Mouse (Mus musculus) heart, adult 2 months (tissue): ENCODE results near the gene Sars2. TPM values are rescaled to one million over a fixed set of nuclear protein-coding genes. Genes with fewer than 3 reads are reported as not detected.
"Not testable (repeated sequence)": the region's sequence is repeated elsewhere in the genome, so short reads cannot be mapped to it uniquely, and the experiment has no call there.

Experiments
- DNase-seq, 2 experiments: peaks; one replicate each; pipeline ENCODE4 v3.0.0; 2021
- H3K27ac ChIP-seq: fragments of 200-600 bp; 2 replicates; pipeline ENCODE4 v1.8.1; 2022
- H3K27me3 ChIP-seq: fragments of 200-500 bp; 2 replicates; pipeline ENCODE4 v1.6.1; 2012; ENCODE audit warnings: mild to moderate bottlenecking, low read length, inconsistent platforms, mixed read lengths; ENCODE audit not compliant: control insufficient read depth, insufficient read depth
- H3K36me3 ChIP-seq: fragments of 200-500 bp; 2 replicates; pipeline ENCODE4 v1.6.1; 2012; ENCODE audit warnings: low read length, inconsistent platforms; ENCODE audit not compliant: control insufficient read depth, insufficient read depth
- H3K4me1 ChIP-seq: fragments of 200-500 bp; 2 replicates; pipeline ENCODE4 v1.6.1; 2011; ENCODE audit warnings: low read length; ENCODE audit not compliant: control insufficient read depth, insufficient read depth
- H3K4me3 ChIP-seq: fragments of 200-600 bp; 2 replicates; pipeline ENCODE4 v1.8.1; 2022
- H3K79me2 ChIP-seq: fragments of 200-500 bp; replicated peaks from 2 replicates; pipeline ENCODE4 v1.6.1; 2012; ENCODE audit warnings: mild to moderate bottlenecking, inconsistent platforms, low read length, moderate library complexity, mixed read lengths; ENCODE audit not compliant: control insufficient read depth, insufficient read depth
- H3K9ac ChIP-seq: fragments of 200-500 bp; 2 replicates; pipeline ENCODE4 v1.6.1; 2012; ENCODE audit warnings: low read depth, mild to moderate bottlenecking, control low read depth, inconsistent platforms, low read length, mixed read lengths
- CTCF ChIP-seq: fragments of 200-600 bp; IDR thresholded peaks from 2 replicates; pipeline ENCODE4 v1.8.1; 2022; ENCODE audit warnings: antibody characterized with exemption, mild to moderate bottlenecking, moderate library complexity
- EP300 ChIP-seq: fragments of 200-500 bp; IDR thresholded peaks from 2 replicates; pipeline ENCODE4 v1.6.1; 2011; ENCODE audit warnings: low read depth, low read length, control low read depth; ENCODE audit not compliant: insufficient read depth
- POLR2A ChIP-seq: fragments of 200-500 bp; IDR thresholded peaks from 2 replicates; pipeline ENCODE4 v1.6.1; 2011; ENCODE audit warnings: mild to moderate bottlenecking, low read depth, low read length, control low read depth; ENCODE audit not compliant: insufficient read depth
- WGBS: fragments of 180-500 bp; shearing (Covaris S2); methylation state at CpG from one replicate; pipeline ENCODE4 v1.1.7; 2018; 5-methylcytosine and 5-hydroxymethylcytosine counted together
- intact Hi-C: fragments of 180-260 bp; cut with DNase I; formaldehyde crosslinking; loops from one replicate; pipeline ENCODE4 v1.15.1; 2025
- polyA plus RNA-seq: library from polyadenylated mRNA; depleted of rRNA; stranded (reverse); fragments of >200 nt; gene quantifications from 2 replicates; pipeline ENCODE4 v1.2.3, GENCODE M21; 2012
- total RNA-seq, 2 experiments: library from RNA; stranded (reverse); gene quantifications; 2 replicates each; pipeline ENCODE4 v1.2.3; 2021

The Sars2 gene
- total and polyA plus RNA-seq, 3 experiments = 13.7 to 20.2 (median 14.2) TPM

DNA sequence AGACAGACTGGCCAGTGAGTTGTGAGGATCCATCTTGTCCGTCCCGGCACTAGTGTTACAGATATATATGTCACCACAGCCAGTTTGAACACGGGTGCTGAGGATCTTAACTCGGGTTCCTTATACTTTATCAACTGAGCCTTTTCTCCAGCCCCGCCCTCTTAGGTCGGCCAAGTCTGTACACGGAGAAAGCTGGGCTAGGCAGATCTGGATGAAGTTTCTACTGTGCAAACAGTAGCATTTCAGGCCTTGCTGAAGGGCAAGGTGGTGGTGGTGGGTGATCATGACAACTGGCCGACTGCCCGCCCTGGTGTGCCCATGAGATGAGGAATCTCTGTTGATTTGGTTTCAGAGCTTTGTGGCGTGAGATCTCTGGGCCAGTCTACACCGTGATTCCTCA is 44.5 kb upstream of the Sars2 start:
- Histone ChIP-seq H3K79me2 (no peaks in the 10 kb centered on the region), H3K27ac (no peak overlapping the region), H3K9ac (no peak overlapping the region), H3K4me1 (no peaks in the 10 kb centered on the region), H3K4me3 (no peak overlapping the region), H3K36me3 (no peaks in the 10 kb centered on the region), H3K27me3 (0 out of 2 replicates have a peak, but pooled peaks cover 2% of the 10 kb centered on the region)
- WGBS = 81% methylated on average over 11 of the region's 11 CpGs
- no peak for DNase-seq
- intact Hi-C loops = no loop called here
- TF ChIP-seq POLR2A (no peak), EP300 (no peak), CTCF (no peak)

DNA sequence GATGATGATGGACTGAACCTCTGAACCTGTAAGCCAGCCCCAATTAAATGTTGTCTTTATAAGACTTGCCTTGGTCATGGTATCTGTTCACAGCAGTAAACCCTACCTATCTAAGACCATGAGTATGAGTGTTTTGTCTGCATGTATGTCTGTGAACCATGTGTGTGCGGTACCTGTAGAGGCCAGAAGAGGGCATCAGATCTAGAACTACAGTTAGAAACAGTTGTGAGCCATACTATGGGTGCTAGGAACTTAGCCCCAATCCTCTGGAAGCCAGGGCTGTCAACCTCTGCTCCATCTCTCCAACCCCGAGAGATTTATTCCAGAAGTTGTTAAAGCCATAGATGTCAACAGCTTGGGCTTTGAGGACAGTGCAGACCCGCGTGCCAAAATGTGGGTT is 41.5 kb upstream of the Sars2 start:
- Histone ChIP-seq H3K36me3 (no peaks in the 10 kb centered on the region), H3K27me3 (no peaks in the 10 kb centered on the region), H3K9ac (no peak overlapping the region), H3K4me1 (no peaks in the 10 kb centered on the region), H3K27ac (no peak overlapping the region), H3K79me2 (no peaks in the 10 kb centered on the region), H3K4me3 (no peak overlapping the region)
- no peak for DNase-seq
- intact Hi-C loops = no loop called here
- WGBS = 94% methylated on average over 4 of the region's 4 CpGs
- TF ChIP-seq POLR2A (no peak), EP300 (no peak), CTCF (no peak)

DNA sequence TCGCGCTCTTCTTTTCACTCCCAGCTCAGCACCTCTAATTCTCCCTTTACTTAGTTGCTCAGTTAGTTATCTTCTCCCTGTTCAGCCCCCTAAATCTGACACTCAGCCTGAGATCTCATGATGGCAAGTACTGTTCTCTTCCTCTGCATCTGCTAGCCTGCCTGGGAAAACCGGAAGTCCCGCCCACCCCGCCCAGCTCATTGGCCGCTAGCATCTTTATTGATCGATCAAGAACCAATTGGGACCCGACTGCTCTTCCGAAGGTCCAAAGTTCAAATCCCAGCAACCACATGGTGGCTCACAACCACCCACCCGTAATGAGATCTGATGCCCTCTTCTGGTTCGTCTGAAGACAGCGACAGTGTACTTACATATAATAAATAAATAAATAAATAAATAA is 40.5 kb upstream of the Sars2 start:
- H3K4me3 ChIP-seq, H3K79me2 ChIP-seq, H3K9ac ChIP-seq, H3K4me1 ChIP-seq, H3K27me3 ChIP-seq, H3K27ac ChIP-seq, intact Hi-C loops, H3K36me3 ChIP-seq, DNase-seq: not testable (repeated sequence)
- 94% methylated on average over 12 of the region's 12 CpGs for WGBS

DNA sequence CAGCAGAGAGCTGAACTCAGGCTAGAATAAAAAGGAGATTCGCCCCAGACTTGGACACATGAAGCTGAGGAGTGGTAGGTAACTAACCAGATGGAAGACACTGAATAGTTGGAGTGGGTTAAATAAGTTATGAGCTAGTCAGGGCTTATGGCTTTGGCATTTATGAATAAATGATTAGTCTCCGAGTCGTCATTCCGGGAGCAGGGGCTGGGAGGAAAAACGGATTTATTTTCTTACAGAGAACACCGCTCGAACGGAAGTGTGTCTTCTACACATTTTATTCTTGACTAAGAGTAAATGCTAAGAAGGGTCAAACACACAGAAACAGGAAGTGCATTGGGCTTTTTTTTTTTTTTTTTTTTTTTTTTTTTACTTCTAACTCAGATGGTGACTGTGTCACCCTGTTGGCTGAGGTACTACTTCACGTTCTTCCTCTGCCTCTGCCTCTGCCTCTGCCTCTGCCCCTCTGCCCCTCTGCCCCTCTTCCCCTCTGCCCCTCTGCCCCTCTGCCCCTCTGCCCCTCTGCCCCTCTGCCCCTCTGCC is 39.1 kb upstream of the Sars2 start:
- Histone ChIP-seq H3K79me2 (no peaks in the 10 kb centered on the region), H3K4me3 (no peak overlapping the region), H3K36me3 (no peaks in the 10 kb centered on the region), H3K27me3 (no peaks in the 10 kb centered on the region), H3K4me1 (no peaks in the 10 kb centered on the region), H3K27ac (no peak overlapping the region), H3K9ac (no peak overlapping the region)
- WGBS = 54% methylated on average over 9 of the region's 9 CpGs
- no peak for TF ChIP-seq EP300
- TF ChIP-seq CTCF = no peak
- DNase-seq = no peak
- intact Hi-C loops = no loop called here

DNA sequence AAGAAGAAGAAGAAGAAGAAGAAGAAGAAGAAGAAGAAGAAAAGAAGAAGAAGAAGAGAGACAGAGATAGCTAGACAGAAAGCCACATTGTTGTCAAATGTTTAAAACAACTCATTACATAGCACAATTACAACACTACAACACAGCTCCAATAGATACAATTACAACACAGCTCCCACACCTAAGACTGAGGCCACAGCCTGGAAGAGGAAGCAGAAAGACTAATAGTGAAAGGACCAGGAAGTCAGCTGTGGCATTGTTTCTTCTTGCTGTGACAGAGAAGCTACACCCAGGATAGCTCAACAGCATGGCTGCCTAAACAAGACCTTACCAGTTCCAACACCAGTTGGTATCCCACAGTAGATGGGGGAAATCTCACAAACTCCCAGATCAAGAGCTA is 32.3 kb upstream of the Sars2 start:
- Histone ChIP-seq H3K9ac (no peak overlapping the region), H3K79me2 (no peaks in the 10 kb centered on the region), H3K4me1 (no peaks in the 10 kb centered on the region), H3K27me3 (no peaks in the 10 kb centered on the region), H3K27ac (no peak overlapping the region), H3K36me3 (no peaks in the 10 kb centered on the region), H3K4me3 (no peak overlapping the region)
- no peak for DNase-seq
- intact Hi-C loops = no loop called here
- TF ChIP-seq EP300 (no peak), CTCF (no peak), POLR2A (no peak)

DNA sequence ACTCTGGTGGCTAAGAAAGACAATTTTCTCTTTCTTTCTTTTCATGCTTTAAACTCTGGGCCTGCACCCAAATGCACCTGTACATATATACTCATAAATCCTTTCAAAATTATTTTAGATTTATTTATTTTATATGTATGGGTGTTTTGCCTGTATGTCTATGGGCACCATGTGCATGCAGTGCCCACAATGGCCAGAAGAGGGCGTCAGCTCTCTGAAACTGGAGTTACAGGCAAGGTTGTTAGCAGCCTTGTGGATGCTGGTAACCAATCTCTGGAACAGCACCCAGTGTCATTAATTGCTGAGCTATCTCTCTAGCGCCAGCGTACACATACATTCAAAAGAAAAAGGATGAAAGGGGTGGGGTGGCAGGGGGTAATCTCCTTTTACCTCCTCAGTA is 30.8 kb upstream of the Sars2 start:
- Histone ChIP-seq H3K79me2 (no peaks in the 10 kb centered on the region), H3K27ac (no peak overlapping the region), H3K4me1 (no peaks in the 10 kb centered on the region), H3K4me3 (no peak overlapping the region), H3K27me3 (no peaks in the 10 kb centered on the region), H3K36me3 (no peaks in the 10 kb centered on the region), H3K9ac (no peak overlapping the region)
- no peak for DNase-seq
- intact Hi-C loops = no loop called here
- 63% methylated on average over 3 of the region's 3 CpGs for WGBS
- TF ChIP-seq POLR2A (no peak), CTCF (peak; percentile 25), EP300 (no peak)

DNA sequence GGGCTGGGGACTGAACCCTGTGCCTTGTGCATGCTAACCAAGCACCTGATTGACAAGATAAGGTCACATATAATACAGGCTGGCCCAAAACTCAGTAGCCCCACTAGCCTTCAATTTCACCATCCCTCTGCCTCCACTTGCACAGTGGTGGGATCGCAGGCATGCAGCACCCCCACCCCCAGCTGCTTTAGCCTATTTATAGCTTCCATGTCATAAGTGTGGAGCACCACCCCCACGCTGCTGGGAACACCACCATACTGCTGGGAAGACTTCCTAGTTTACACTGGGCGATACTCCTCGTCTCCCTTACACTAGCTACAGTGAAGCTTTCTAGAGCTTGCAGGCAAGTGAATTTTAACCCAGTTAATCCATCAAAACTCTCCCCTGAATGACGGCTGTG is 27.1 kb upstream of the Sars2 start:
- intact Hi-C loops = no loop called here
- no peak overlapping the region for H3K27ac ChIP-seq

More for the DNA sequence above, 27.1 kb upstream of the Sars2 start:
- Histone ChIP-seq H3K27me3 (no peaks in the 10 kb centered on the region), H3K36me3 (no peaks in the 10 kb centered on the region), H3K4me3 (no peak overlapping the region), H3K4me1 (no peaks in the 10 kb centered on the region), H3K79me2 (no peaks in the 10 kb centered on the region), H3K9ac (no peak overlapping the region)
- WGBS = 68% methylated on average over 5 of the region's 5 CpGs
- DNase-seq = no peak
- TF ChIP-seq CTCF (no peak), POLR2A (no peak), EP300 (no peak)
